Mouse (Mus musculus): Measurements from ENCODE around the gene Mettl21e.
"Not testable (repeated sequence)": the region's sequence is repeated elsewhere in the genome, so short reads cannot be mapped to it uniquely, and the experiment has no call there.

Gene Mettl21e

GRCm38 (mm10) chr1:44218876-44219275 lies at the start of gene Mettl21e:
Gene Mettl21e (minus strand): TSS chr1:44218961.
- DNase-seq (ENCODE audit: low read depth, low spot score) = no peak

GRCm38 (mm10) chr1:44240440-44240839 lies 21.7 kb upstream of the Mettl21e start:
- not testable (repeated sequence) for DNase-seq (ENCODE audit: low read depth, low spot score)

GRCm38 (mm10) chr1:44239969-44240368 lies 21.2 kb upstream of the Mettl21e start:
- no peak for DNase-seq (ENCODE audit: low read depth, low spot score)

DNA sequence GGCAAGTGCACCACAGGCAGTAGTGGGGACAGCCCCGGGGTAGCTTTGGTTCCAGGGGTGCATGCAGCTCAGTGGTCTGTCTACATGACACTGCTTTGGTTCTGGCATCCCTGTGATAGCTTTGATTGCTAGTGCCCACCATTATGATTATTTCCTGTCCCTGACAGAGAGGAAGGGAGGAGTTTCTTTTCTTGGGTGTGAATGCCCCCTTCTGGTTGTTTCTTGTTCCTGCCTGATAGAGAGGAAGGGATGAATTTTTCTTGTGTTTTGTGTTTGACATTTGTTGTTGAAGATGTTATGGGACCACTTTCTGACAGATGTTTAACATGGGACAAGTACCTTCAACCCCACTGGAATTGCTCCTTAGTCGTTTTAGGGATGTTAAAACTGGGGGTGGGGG lies 18.5 kb upstream of the Mettl21e start:
- DNase-seq (ENCODE audit: low read depth, low spot score) = no peak

DNA sequence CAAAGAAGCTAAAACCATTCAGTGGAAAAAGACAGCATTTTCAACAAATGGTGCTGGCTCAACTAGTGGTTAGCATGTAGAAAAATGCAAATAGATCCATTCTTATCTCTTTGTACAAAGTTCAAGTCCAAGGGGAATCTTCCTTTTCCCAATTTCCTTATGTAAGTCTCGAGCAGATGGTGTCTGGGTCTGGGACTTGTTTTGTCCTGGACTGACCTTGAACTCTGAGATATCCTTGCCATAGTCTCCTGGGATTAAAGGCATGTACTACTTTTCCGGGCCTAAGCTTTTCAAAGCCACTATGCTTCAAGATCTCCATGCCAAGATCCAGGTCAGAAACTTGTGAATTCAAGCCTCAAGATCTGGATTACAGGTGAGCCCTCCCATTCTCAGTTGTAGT lies 16.6 kb upstream of the Mettl21e start:
- no peak for DNase-seq (ENCODE audit: low read depth, low spot score)

DNA sequence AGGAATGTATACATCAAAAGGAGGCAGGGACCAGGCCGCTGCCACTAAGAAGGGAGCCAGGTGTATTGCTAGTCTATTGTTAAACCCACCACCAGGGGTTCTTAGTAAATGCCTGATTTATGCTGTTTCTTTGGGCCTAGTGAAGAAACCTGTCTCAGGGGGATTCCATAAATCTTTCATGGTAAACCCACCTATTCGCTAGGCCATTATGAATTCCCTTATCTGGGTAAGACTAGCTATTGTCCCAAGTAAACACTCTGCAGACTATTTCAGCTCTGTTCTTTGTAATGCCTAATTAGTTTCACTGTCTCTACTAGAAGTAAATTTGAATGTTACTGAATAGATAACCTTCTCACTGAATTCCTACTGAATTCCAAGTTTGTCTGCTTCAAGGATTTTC lies 15.8 kb upstream of the Mettl21e start:
- DNase-seq (ENCODE audit: low read depth, low spot score) = not testable (repeated sequence)

DNA sequence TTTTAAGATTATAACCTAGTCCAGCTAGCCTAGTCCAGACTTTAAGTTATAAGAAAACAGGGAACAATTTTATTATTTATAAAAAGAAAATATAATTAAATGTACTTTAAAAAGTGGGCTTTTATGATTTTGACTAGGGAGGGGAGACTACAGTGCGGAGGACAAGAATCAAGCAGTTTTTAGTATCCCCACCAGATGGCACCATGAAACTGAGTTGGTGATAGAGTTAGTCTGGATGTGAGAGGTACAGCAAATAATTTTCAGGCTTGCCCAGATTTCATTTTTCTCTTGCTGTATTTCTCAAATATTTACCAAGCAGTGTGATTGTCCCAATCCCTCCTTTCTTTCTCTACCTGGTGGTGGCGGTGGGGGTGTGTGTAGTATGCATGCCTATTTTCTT lies 10.3 kb upstream of the Mettl21e start:
- DNase-seq (ENCODE audit: low read depth, low spot score) = peak; percentile 53

- DNase-seq (ENCODE audit: low read depth, low spot score) = no peak
Measured at GRCm38 (mm10) chr1:44217118-44217517, 1.6 kb downstream of the Mettl21e start.

- DNase-seq (ENCODE audit: low read depth, low spot score) = no peak
Measured at GRCm38 (mm10) chr1:44216352-44217116, 2.2 kb downstream of the Mettl21e start.

- DNase-seq (ENCODE audit: low read depth, low spot score) = no peak
Measured at GRCm38 (mm10) chr1:44214443-44214842, 4.3 kb downstream of the Mettl21e start.

GRCm38 (mm10) chr1:44202876-44203275 lies 15.9 kb downstream of the Mettl21e start:
- no peak for DNase-seq (ENCODE audit: low read depth, low spot score)

DNA sequence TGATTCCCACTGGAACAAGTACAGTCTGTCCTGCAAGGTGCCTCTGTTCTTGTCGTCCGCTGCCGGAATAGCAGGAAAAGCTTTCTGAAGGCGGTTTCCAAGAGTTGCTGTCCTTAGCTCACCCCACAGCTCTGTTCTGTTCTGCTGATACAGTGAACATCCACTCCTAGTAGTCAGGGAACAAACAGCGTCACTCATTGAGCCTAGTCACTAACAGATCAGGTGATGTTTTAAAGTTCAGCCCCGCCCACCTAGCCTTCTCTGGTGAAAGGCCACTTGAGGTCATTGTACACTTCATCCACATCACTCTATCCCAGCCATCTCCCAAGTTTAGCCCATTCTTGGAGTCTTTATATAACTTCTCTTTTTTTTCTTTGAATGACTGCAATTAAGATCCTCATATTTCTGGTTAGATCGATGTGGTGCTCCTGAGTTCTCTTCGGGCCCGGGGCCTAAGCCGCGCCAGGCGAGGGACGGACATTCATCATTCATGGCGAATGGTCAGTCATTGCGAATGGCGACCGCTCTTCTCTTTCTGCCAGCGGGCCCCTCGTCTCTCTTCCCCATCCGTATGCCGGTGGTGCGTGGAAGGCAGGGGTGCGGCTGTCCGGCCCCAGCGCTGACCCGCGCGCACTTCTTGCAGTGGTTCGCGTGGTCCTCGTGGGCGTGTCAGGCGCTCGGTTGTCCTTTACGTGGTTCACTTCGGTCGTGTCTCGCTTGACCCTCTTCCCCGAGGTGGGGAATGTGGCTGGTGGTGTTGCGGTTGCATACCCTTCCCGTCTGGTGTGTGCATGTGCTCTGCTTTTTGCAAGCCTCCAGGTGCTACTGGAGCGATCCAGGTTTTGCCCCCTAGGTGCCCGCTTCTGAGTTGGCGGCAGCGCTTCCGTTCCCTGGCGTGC lies 20.2 kb downstream of the Mettl21e start:
- peak; percentile 29 for DNase-seq (ENCODE audit: low read depth, low spot score)

DNA sequence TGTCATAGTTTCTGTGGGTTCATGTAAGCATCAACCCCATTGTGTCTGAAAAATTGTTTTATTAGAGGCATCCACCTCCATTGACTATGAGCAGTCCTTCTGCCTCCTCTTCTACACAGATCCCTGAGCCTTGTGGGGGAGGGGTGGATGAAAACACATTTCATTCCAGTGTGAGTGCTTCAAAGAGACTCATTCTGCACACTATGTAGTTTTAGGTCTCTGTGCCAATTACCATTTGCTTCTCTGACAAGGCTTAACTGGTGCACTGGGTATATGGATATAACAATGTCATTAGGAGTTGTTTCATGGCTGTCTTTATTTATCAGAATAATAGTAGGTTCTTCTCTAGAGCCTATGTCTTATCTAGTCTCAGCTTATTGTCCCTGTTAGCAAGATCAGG lies 32.4 kb downstream of the Mettl21e start:
- DNase-seq (ENCODE audit: low read depth, low spot score) = no peak

DNA sequence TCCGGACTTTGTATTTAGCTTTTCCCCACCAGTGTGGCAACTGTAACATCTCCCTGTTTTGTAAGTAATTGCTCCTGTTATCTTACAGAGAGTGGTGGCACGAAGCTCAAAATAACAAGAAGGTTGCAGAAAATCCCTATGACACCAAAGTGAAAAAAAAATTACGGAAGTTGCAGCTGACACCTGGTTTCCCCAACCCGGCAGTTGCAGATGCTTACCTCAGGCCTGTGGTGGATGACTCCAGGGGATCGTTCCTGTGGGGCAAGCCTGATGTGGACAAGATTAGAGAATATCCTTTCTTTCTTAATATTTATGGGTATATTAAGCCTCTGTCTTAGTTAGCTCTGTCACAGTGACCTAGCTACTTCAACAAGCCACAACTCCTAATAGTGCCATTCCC lies 40.7 kb downstream of the Mettl21e start:
- DNase-seq (ENCODE audit: low read depth, low spot score) = no peak

DNA sequence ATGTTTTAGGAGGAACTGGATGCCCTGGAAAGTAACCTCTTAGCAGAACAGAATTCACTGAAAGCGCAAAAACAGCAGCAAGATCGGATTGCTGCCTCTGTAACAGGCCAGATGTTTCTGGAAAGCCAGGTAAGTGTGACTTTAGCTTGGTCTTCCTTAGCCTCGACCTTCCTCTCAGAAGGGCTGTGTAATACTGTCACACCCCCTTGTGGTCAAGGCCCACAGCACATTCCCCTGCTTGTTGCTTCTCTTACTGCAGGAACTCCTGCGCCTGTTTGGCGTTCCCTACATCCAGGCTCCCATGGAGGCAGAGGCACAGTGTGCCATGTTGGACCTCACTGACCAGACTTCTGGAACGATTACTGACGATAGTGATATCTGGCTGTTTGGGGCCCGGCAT lies 44.9 kb downstream of the Mettl21e start:
- DNase-seq (ENCODE audit: low read depth, low spot score) = no peak

DNA sequence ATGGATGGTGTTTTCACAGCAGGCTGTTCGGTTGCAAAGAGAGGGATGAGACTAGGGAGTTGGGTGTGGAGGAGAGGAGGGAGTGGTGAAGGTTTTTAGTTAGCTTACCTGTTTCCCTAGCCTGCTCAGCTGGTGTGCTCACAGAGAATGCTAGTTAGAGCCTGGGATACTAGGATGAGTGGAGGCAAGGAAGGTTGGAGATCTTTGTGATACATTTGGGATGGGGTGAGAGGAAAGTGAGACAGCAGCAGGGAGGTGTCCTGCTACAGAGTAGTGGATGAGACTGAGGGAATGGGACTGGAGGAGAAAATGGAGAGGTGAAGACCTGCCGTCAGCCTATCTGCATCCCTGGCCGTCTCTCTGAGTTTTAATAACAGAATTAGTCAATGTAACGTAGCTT lies 46.1 kb downstream of the Mettl21e start:
- DNase-seq (ENCODE audit: low read depth, low spot score) = no peak

GRCm38 (mm10) chr1:44167859-44168383 lies 50.8 kb downstream of the Mettl21e start:
- DNase-seq (ENCODE audit: low read depth, low spot score) = no peak

- DNase-seq (ENCODE audit: low read depth, low spot score) = no peak
Measured at GRCm38 (mm10) chr1:44162389-44162788, 56.4 kb downstream of the Mettl21e start.

DNA sequence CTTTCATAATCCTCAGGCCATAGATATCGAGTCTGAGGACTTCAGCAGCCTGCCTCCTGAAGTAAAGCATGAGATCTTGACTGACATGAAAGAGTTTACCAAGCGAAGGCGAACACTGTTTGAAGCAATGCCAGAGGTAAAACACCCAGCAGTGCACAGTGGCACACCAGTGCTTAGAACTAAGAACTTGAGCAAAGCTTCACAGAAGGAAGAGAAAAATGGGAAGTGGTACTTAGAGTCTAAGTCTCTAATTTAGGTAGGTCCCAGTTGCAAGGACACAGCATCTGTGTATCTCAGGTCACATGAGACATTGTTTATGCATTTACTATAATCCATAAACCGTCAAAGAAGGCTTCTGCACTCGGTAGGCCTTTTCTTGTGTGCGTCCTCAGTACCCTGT lies 56.9 kb downstream of the Mettl21e start:
- DNase-seq (ENCODE audit: low read depth, low spot score) = no peak

DNA sequence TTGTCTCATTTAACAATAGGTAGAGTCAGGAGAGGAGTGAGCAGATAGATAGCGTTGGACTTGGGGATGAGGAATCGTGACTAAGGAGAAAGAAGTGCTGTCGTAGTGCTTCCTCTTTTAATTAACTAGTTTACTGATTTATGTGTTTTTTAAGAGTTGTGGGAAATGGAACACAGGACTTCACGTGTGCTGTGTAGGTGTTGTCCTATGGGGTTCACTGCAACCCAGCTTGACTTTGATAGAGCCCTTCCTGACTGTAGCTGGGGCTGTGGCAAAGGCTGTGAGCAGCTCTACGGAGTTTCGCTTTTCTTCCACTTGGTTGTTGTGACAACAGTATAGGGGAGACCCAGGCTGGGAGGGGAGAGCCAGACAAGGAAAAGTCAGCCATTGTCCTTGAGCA lies 60.4 kb downstream of the Mettl21e start:
- DNase-seq (ENCODE audit: low read depth, low spot score) = no peak

DNA sequence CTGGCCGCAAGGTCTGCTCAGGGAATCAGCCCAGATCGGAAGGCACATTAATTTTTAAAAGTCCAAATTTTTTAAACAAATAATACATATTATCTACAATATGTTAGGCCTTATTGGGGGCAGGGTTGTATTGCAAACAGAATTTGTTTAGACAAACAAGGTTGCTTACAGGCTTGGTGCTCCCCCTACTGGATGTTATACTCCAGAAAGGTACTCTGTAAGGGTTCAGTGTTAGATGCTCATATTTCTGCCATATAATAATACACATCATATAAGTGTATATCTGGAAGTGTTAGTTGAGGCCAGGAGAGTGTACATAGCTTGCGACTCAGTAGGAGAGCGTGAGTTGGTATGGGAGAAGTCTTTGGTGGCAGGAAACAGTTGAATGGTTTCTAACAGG lies 63.5 kb downstream of the Mettl21e start:
- DNase-seq (ENCODE audit: low read depth, low spot score) = no peak
